Mouse (Mus musculus): ENCODE data around the gene Psd4. TPM values are rescaled to one million over a fixed set of nuclear protein-coding genes. Genes with fewer than 3 reads are reported as not detected.

Gene Psd4
- under 1 TPM; 0.27 to 0.87 TPM for total RNA-seq (2021)
- long read RNA-seq, experiment 1: 0 reads
- long read RNA-seq, experiment 2: 0 reads

DNA sequence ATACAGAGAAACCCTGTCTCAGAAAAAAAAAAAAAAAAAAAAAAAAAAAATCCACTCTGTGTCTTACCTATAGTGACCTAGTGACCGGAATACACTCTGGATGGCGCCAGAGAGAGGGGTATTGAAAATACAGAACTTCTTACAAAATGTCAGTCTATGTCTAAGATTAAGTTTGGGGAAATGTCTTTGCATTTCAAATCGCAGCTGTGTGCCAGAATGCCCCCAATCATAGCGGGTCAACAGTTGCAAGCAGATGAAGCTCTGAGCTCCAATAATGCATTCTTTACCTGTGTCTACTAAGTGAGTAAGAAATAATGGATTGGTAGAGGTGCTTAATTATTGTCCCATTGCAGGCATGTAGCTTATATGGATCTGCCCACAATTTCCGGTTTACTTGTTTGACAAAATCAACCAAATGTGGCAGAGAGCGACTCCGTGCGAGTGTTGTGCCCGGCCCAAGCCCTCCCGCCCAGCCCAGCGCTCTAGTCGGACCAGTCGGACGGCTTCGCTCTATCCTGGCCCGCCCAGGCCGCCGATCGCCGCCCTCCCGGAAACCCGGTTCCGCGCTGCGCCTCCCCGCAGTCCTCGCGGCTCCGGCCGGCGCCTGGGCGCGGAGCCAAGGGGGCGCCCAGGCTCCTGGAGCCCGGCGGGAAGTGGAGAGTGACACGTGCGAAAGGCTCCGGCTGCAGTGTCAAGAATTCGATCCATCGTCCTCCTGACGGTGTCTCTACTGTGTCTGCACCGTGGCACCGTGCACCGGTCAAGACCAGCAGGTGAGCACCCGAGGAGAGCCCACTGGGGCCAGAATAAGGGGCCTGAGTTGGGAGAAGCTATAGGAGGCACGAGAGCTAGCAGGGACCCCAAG, at the start of gene Psd4:
Gene Psd4, plus strand, starts transcription at position 551 of the 865 bp plus-strand sequence.
- intact Hi-C loops (cut with DNase I): no loop called here
- DNase-seq: peak in 1 of 2 experiments; percentile 18

- intact Hi-C loops (cut with DNase I): no loop called here
- DNase-seq: no peak
Observed at GRCm38 (mm10) chr2:24317919-24318598, 49.3 kb upstream of the Psd4 start.

DNA sequence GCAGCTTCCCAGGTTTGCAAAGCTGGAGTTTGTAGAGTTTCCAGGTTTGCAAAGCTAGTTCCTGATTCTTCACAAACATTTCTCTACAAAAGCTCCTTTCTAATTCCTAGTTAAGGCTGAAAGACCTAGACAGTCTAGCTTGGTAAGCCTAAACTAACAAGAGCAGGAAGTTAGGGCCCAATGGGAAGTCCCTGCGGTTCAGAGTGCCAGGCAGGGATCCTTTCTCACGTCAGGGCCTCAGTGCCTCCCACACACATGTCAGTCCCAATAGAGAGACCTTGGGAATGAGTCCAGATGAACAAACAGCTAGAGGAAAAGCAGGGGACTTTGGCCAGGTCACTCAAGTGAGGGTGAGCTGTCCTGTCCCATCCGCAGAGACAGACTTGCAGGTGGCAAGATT, 32.0 kb upstream of the Psd4 start:
- DNase-seq: no peak
- intact Hi-C loops (cut with DNase I): no loop called here

DNA sequence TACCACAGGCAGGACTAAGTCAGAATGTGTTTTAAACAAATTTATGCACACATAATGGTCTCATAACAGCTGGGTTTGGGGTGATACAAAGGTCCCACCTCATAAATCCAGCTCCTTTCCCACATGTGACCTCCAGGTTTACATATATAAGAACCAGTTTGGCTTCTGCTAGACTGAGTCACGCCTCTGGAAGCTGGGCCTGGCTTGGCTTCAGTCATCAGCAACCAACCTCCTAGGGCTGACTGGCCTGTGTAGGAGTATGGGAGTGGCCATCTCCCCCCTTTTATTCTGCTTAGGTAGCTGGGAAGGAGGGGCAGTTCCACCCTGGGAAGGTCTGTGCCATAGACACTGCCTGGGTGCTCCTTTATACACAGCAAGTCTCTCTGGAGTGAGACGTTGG, 30.8 kb upstream of the Psd4 start, which contains the start of gene Il1rn:
Gene Il1rn, plus strand, starts transcription at position 309 of the 400 bp plus-strand sequence.
- DNase-seq: no peak
- intact Hi-C loops (cut with DNase I): no loop called here

DNA sequence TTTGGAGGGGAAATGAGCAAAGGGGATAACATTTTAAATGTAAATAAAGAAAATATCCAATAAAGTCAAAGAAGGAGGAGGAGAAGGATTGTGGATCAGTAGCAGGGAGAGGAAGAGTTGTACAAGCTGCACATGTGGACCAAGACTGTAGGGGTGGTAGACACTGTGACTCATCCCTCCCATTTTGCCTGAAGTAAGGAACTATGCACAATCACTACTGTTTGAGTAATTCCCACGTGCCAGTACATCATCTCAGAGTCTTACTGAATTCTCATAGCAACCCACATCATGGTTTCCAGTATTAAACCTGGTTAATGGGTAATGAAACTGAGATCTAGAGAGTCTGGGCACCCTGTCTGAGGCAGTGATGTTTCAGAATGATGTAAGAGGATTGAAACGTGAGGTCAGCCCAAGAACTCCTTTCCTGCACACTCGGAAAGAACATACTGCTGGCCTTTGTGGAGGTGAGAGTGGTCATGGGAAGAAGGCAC, 25.9 kb upstream of the Psd4 start:
- intact Hi-C loops (cut with DNase I): no loop called here
- no peak for DNase-seq

GRCm38 (mm10) chr2:24344619-24345018, 22.8 kb upstream of the Psd4 start:
- no peak for DNase-seq

GRCm38 (mm10) chr2:24345056-24345455, 22.3 kb upstream of the Psd4 start:
- no peak for DNase-seq

More at GRCm38 (mm10) chr2:24344619-24345018, 22.8 kb upstream of the Psd4 start:
- intact Hi-C loops (cut with DNase I): no loop called here

GRCm38 (mm10) chr2:24347926-24348325, 19.5 kb upstream of the Psd4 start:
- no peak for DNase-seq
- intact Hi-C loops (cut with DNase I): no loop called here

More at GRCm38 (mm10) chr2:24345056-24345455, 22.3 kb upstream of the Psd4 start:
- intact Hi-C loops (cut with DNase I): no loop called here

DNA sequence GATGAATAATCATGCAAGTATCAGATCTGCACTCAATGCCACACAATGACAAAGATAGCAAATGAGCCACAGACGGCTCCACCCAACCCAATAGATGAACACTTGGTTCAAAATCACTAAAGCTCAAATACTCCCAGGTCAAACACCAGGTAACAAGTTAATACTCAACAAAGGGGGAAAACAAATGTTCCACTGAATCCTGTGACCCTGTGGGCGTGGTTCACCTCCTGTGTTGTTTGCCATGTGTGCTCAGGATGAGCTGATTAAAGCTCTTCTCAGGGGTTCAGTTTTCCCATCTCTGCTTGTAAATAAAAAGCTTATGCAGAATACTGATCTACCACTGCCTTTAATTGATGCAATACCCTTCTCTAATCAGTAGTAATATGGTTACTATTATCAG, 16.2 kb upstream of the Psd4 start:
- intact Hi-C loops (cut with DNase I): no loop called here

DNA sequence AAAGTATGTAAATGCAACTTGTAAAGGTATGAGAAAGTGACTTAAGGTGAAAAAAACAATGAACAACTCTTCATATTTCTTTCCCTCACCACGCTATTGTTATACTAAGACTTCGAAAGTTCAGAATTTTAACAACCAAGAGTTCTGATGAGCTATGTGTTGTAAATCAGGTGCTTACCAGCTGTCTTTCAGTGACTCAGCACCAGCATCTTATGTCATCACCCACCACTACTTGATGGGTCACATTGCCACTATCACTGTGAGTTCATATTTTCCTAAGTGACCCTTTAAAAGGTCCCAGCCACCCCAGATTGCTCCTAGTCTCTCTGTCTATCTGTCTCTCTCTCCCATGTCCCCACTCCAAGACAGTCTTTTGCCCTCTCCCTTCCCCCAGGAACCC, 14.3 kb upstream of the Psd4 start:
- DNase-seq: no peak
- intact Hi-C loops (cut with DNase I): no loop called here

More for the DNA sequence above, 16.2 kb upstream of the Psd4 start:
- DNase-seq: no peak

DNA sequence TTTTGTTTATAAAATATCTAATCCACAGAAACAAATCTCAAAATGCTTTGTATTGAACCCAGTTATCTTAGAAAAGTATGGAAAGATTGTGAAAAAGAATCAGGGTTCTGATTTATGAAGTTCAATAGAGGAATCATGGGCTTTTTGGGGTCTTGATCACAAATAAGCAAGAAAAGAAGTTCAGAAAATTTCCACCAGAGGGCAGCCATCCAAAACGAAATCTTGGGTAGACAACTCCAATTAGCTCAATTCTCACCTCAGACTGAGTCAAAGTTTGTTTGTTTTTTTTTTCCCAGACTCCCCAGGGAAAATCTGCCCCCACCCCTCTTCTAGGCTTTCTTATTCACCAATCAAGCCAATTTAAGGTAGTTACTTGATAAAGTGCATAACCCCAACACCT, 9.7 kb upstream of the Psd4 start:
- no peak for DNase-seq
- intact Hi-C loops (cut with DNase I): no loop called here

DNA sequence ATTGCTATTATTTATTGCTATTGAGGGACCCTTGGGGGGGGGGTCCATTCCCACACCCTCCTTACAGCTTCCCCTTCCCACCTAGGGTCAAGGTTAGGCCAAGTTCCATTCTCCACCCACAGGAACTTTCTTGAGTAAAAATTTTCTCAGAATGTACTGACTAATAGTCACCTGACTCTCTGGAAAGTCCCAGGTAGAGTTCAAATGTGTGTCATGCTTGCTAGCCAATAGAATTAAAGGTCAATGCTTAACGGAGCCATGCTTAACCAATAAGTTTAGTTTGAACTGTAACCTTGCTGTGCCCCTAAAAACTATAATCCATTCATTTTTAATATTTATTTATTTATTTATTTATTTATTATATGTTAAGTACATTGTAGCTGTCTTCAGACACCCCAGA, 8.0 kb upstream of the Psd4 start:
- intact Hi-C loops (cut with DNase I): no loop called here
- DNase-seq: no peak

- intact Hi-C loops (cut with DNase I): no loop called here
- DNase-seq: no peak
Observed at GRCm38 (mm10) chr2:24363818-24364217, 3.6 kb upstream of the Psd4 start.

GRCm38 (mm10) chr2:24366214-24366975, 985 bp upstream of the Psd4 start:
- intact Hi-C loops (cut with DNase I): no loop called here
- no peak for DNase-seq

- no peak for DNase-seq
- intact Hi-C loops (cut with DNase I): no loop called here
Observed at GRCm38 (mm10) chr2:24367895-24368261, 498 bp downstream of the Psd4 start.

DNA sequence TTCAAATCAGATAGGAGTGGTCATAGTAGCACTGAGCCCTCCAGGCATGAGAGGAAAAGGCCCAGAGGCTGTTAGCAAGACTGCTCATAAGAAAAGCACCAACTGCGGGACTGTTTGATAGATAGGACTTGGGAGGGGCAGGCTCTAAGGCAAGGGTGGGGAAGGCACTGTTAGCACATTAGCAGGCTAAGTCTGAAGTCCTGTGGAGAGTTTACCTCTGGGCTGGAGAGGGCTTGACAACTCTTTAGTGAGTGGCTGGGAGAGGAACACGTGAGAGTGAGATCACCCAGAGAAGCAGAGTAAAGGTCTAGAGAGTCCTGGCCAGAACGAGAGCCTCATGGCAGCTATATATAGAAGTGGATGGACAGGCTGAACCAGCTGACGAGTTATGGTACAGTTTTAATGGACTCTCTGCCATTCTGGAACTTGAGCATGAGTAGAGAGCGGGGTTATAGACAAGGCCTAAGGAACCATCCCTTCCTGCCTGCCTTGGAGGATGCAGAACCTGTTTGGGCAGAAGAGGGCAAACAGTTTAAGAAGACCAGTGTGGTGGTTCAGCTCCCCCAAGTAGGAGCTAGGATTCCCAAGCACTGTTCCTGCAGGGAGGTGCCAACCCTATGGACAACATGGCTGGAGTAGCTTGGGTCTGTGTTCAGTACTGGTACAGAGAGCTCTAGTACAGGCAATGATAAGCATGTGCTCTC, 11.5 kb downstream of the Psd4 start:
- intact Hi-C loops (cut with DNase I): no loop called here
- no peak for DNase-seq

DNA sequence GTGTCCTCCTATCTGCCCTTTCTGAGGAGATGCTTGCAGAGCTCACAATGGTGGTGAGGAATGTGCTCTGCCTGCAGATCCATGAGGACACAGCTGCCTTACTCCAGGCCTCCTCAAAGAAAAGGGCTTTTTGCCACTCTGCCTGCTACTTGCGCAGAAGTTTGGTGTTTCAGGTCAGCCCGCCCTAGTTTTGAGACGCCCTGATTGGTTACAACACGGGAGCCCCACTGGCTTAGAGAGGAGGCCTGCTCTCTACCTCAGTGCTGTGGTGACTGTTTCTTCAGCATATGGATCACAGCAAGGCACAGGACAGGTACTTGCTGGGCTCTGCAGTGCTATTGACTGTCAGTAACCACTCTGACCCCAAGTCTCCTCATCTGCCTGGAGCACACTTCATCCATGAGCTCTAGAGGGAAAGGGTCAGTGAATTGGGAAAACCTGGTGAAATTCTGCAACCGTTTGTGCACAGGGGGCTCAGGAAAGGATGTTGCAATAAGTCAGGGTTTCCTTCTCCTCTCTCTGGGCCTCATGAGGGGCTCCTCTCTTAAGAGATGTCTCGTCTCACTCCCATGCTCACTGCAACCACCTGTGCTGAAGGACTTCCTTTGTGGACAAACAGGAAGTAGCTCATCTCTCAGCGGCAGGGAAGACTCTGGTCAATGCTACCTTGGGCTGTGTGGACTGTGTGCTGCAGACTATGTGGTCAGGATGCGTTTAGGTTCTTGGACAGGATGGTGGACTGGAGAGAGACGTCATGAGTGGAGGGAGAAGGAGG, 15.3 kb downstream of the Psd4 start:
- intact Hi-C loops (cut with DNase I): no loop called here
- DNase-seq: no peak

GRCm38 (mm10) chr2:24383636-24384035, 16.3 kb downstream of the Psd4 start:
- DNase-seq: no peak
- intact Hi-C loops (cut with DNase I): no loop called here

DNA sequence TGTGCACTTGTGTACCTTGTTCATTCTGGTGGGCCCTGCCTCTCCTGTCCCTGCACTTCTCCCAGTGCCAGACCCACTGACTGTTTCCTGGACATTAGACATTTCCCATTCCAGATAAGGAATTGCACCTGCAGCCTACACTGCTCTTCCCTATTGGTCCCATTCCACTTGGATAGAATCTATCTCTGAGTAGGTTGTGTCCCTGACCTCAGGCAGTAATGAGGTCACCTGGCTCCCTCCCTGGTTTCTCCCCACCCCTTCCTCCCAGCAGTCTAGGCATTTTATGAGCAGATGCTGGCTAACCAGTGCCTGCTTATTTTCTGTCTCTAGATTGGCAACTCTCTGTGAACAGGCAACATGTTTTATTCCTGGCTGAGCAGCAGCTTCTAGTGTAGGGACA, 17.0 kb downstream of the Psd4 start:
- DNase-seq: no peak
- intact Hi-C loops (cut with DNase I): no loop called here

All from gastrocnemius, postnatal 36 days (tissue).